Mouse (Mus musculus) kidney, adult 9 months (tissue): Measurements from ENCODE around the gene Phf21a.
A peak's percentile ranks its signal among the peaks of the same experiment; 100 is the strongest.

Experiments used
- DNase-seq: peaks from one replicate; pipeline ENCODE4 v3.0.0; 2022

Gene Phf21a

DNA sequence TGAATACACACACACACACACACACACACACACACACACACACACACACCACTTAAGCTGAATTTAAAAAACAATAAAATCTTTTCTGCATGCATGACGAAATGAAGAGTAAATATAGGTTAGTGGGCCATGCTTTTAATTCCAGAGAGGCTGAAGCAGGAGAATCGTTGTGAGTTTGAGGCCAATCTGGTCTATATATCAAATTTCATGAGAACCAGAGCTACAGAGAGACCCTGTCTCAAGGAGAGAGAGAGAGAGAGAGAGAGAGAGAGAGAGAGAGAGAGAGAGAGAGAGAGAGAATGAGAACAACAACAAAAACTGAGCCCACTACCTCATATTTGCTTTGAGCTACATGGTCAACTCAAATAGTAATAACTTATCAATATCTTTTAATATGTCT lies at the start of gene Phf21a:
TSS of gene Phf21a (plus strand) at position 301 of the 400 bp plus-strand sequence.
- no peak for DNase-seq

DNA sequence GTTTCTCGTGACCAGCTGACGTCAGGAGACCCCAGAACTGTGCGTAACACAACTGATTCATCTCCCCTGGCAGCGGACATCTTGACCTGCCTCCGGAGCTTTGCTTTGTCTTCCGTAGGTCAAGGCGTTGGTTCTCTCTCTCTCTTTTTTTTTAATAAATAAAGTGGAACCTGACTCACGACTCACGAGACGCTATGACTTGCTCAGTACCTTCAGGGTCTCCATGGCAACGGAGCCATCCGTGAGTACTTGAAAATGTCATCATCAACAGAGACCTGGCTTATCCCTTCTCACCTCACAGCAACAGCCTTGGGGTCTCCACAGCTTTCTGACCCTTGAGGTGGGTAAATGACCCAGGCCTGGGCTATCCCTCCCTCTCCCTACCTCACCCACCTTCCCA lies 49.6 kb upstream of the Phf21a start:
- no peak for DNase-seq

DNA sequence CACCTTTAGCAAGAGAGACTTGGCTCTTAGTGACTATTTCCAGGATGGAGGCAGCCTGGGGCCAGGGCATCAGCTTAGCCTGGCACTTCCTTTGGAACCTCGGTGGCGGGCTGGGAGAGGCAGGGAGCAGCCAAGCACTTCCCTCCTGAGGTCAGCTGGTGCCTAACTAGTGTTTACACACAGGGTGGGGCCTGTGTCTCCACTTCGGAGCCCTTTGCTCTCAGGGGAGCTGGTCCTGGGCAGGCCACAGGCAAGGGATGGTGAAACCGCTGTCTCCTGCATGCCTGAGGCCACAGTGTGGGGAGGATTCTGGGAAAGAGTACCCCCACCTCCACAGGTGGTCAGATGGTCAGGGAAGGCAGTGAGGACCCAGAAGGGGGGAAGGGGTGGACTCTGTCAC lies 45.3 kb upstream of the Phf21a start:
- DNase-seq = no peak

DNA sequence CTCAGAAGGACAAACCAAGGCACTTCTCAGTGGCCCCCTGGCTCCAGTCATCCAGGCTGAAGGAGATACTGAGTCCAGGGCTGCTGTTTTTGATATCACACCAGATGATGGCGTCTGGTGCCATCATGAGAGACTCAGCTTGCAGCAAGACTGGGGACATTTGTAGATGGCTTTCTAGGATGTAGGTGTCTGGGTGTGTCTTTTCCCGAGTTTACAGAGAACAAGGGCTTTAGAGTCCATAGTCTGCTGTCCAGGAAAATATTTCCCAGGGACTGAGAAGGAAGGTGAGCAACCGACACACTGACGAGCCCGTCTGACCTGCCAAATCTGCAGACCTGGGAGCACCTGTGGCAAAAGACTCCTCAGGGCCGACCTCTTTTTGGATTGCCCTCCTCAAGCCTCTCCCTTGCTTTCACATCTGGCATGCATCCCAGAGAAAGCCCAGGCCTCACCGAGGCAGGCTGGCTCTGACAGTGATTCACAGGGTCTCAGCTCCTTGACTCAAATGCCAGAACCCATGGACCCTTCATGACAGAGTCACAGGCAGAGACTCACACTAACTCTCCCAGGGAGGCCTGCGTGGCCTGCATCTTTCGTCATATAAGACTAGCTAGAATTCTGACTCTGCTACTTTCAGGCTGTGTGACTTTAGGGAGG lies 44.8 kb upstream of the Phf21a start:
- no peak for DNase-seq

DNA sequence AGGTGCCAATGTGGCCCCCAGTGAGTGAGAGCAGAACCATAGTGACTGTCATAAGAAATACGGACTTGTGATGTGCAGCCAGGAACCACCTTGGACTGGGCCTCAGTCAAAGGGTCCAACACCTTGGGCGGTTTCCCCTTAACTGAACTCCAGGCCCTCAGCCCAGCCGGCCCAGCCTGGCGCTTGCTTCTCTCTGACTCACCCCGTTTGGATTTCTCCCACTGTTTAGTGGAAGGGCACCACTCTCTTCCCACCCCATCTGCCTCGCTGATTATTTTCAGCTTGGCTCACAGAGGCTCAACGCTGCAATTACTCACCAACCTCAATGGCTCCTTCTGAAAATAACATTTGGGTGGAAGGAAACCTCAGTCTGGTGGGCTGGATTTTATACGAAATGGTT lies 40.7 kb upstream of the Phf21a start:
- no peak for DNase-seq

DNA sequence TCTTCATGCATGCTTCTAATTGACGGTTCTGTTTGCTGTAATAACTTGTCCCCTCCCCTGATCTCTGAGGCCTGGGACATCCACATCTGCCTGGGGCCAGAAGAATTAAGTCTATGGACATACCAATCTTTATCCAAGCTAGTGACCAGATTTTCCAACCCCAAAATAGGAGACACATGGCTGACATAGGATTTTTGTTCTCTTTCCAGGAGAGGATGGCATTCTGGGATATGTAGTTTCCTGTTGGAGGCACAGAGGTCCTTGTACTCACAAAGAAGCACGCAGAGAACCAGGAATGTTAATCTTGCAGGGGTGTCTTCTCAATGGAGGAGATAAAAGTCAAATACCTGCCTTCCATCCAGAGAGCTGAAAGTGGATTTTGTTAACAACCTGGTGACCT lies 40.2 kb upstream of the Phf21a start:
- DNase-seq = no peak

DNA sequence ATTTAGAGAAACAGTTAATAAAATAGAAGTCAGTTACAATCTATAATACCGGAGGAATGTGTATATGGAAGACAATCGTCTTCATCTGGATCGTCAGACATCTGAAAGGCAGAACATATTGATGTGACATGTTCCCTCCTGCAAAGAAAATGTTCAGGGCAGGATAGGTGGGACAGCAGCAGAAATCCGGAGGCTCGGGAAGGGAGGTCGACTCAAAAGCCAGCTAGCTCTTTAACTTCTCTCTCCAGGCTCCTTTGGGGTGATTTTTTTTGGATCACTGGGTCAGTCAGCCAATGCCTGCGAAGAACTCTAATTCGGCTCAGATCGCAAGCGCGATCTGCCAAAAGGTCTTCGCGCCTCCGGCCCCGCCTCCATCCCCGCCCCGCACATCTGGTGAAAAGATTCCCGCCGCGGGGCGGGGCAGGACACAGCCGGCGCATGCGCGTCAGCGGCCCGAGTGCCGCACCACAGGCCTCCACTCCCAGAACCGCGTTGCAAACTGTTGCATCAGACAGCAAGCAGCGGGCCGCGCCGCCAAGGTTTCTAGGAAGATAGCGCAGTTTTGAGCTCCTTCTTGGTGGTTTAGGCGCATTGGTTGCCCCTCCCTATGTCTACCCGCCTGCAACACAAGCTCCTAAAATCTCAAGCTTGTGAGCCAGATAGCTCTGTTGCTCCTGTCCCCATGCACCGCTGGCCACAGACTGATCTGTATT lies 37.7 kb upstream of the Phf21a start:
- peak; percentile 89 for DNase-seq

DNA sequence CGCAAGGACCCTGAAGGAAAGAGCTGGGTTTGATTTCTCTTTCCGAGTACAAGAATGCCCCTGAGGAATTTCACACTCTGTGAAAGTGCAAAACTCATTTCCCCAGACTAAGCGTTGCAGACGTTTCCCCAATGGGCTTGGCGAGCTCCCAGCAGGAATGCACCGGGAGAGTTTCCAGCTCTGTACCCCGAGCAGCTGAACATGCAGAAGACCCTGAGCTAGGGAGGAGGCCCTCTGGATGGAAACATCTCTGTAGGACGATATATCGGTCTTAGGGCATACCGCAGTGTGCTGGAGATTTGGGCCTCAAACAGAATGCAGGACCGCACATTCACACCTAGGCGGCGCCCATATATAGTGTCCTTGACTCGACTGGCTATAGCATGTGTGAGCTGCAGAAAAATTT lies 37.1 kb upstream of the Phf21a start:
- peak; percentile 57 for DNase-seq

DNA sequence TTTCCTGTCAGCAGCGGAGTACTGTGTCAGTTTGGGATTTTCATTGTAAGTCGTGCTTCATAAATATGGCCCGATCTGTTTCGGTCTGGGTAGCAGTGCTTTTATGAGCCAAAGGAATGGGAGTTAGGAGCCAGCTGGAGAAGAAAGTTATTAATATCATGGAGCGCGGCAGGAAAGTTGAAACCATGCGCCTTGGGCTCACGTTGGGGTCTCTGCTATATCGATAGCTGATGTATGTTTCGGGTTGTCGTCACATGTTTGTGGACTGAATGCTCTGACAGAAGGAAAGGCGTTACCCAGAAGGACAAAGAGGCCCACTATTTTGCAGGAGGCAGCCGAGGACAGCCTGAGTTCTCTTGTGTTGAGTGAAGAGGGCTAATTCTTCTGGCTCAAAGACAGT lies 36.2 kb upstream of the Phf21a start:
- DNase-seq = no peak

DNA sequence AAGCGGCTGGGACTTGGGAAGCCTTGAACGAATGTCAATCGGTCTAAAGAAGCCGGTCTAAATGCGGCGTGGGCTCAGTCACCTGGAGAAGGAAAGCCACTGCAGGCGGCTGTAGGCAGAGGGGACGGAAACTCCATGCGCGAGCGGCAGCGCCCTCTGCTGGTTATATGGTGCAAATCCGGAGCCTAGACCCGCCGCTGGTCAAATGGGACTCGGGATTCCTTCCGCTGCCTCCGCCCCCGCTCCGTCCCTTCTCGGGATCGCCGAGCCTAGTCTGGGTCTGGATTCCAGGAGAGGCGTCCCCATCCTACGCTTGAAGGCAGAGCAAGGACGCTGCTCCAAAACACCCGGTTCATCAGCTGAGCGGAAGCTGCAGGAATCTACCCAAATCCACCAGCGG lies 34.4 kb upstream of the Phf21a start:
- DNase-seq = peak; percentile 91

DNA sequence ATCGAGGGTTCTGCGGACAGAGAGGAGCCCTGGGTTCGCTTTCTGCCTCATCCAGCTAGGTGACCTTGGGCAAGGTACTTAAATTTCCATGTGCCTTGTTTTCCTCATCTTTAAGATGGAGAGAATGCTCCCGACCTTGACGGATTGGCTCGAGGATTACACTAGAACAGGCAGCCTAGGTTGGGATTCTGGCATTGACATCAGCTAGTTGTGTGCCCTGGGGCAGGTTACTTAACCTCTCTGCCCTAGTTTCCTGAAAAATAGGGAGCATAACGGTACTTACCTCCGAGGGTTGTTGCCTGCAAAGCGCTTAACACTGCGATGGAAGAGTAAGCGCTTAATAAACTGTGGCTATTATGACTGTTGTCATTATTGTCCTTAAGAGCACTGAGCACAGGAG lies 34.0 kb upstream of the Phf21a start:
- DNase-seq = no peak

DNA sequence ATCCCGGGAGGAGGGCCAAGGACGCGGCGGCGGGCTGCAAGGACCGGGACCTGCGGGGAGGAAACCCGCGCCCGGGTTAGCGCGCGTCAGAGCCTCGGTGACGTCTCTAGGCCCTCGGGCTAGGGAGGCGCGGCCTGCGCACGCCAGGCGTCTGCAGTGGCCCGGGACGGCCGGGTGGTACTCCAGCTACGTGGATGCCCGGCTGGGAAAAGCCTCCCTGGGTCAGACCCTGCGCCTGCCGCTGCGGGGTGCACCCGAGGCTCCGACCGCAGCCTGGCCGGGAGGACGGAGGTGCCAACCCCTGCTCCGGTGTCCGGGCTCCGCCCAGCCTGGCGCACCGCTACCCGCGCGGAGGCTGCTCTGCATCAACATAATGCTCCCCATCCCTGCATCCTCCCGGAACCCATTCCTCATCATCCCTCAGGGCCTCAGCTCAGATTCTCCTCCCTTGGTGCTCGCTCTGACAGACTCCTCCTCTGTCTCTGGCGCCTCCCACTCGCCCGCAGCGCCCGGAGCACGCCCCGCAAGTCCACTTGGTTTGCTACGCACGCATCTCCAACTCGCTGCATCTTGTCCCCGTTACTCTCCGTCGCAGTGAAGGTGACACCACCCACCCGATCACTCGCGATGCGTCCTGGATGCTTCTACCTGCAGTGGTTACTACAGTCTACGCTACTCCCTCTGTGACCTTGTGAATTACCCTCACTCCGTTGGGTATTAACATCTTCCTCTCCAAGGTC lies 33.3 kb upstream of the Phf21a start:
- peak; percentile 47 for DNase-seq

DNA sequence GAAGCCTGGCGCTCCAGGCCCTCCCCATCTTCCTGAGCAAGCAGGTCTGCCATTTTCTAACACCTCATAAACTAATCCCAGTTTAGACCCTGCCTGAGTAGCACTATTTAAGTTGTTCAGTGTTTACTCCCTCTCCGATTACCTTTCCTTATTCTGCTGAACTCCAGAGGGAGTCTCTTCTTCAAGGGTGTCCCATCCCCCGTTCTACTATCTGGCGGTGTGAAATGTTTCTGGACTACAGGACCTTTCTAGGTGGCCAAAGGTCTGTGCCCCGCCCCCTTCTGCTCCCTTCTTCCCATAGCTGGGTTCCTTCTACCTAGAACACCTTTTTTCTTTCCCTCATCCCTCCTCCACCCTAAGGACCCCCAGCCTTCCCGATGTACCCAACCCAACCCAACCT lies 32.6 kb upstream of the Phf21a start:
- DNase-seq = peak; percentile 74

DNA sequence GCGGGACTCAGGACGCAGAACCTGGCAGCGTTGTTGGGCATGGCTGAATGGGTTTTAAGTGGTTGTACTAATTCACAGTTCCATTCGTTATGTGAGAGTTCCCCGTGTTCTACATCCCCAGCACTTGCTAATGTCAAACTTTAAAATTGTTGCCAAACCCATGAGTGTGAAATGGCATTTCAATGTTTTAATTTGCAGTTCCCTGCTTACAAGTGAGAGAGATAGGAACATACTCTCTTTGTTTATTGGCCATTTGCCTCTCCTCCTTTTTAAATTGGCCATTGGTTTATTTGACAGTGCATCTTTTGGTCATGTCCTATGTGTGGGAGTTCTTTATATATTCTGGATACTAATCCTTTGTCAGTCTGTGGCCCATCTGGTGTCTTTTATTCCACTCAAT lies 31.6 kb upstream of the Phf21a start:
- DNase-seq = no peak

DNA sequence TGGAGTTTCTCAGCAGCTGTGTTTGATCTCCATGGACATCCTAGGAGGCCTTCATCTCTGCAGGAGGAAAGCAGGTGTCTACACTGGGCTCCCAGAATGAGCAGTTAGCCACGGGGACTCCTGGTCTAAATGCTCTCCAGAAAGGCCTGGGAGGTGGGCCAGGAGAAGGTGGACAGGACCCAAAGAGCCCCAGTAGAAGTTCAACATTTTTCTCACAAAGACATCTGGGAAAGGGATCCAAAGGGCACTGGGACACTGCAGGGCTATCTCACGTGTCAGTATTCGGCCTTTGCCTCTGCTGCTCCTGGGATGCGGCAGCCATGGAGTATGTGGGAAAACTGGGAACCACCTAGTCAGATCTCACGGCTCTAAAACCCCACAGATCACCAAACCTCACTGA lies 29.8 kb upstream of the Phf21a start:
- peak; percentile 71 for DNase-seq

DNA sequence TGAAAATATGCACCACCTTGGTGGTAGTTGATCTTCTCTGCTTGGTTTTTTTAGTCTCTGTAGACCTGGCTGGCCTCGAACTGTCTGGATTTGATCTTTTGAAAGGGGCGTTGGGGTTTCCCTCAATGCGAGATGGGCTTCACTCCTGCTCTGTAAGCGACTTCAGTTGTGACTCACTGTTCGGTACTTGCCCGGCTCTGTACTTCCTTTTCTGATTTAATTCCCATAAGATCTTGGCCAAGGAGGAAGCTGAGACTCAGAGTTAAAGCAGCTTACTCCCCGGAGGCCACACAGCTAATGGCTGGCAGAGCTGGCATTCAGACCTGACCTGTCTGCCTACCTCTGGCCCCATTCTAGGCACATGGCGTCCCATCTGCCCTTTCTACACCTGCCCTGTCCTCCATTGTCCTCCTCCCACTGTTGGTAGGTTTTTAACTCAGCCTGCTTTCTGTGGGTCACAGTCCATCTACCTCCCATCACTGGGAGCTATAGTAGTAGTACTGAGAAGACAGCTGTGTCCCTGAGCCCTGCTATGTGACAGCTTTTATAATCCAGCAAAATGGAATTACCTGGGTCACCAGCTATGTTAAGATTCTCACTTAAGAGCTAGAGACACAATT lies 27.5 kb upstream of the Phf21a start:
- peak; percentile 49 for DNase-seq

DNA sequence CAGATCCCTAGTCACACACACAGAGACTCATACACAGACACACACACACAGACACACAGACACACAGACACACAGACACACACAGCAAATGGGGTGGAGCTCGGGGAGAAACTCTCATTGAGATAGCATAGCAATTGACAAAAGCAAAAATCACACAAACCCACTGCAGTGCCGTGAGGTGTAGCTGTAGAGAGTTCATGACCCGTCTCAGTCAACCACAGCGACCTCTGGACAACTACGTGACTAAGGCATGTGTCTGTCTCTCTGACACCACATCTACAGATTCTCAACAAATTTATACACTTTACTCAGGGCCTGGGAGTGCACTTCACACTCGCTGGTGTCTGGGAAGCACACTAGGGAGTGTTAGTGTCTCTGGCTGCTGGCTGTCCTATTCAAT lies 27.0 kb upstream of the Phf21a start:
- no peak for DNase-seq

DNA sequence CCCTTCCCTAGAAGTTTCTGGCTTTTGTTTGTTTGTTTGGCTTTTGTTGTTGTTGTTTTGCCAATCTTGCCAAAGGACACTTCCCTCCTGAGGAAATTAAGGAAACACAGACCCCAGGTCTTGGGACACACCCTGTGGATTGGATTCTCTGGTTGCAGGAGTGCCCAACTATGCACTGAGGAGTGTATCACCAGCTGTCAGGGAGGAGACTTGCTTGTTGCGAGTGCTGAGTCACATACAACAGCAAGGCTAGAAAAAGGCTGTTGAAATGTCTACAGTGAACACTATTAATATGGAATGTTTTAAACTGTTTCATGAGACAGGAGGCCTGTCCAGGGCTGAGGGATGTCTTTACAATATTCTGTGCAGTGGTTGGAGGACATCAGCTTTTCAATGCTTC lies 26.0 kb upstream of the Phf21a start:
- DNase-seq = no peak

DNA sequence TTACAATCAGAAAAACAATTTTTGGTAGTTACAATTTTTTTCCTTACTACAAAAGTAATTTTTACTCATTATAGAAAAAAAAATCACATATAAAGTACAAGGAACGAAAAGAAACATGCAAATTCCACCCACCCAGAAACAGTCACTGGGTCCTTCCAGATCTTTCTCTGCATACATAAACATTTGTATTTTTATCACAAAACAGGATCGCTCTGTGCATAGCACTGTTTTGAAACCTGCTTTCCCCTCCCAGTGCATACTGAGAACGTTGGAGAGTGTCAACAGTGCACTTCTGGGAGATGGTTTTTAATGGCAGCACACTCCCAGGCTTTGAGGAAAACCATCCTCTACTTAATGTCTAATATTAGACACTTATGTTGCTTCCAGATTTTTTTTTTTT lies 25.3 kb upstream of the Phf21a start:
- DNase-seq = no peak

DNA sequence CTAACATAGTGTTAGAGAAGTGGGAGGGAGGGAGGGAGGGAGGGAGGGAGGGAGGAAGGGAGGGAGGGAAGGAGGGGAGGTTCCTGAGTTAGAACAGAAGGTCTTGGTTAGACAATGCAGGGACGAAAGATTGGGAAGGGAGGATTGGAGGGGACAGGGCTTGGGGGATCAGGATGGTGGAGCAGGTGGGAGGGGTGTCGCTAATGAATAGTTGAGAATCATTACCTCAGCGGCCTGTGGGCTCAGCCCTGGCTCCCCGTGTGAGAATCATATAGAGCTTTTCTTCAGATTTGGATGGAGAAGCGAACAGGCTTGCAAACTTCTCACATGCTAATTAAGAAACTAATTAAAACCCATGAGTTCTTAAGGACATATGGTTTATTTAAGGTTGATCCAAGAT lies 23.3 kb upstream of the Phf21a start:
- no peak for DNase-seq

DNA sequence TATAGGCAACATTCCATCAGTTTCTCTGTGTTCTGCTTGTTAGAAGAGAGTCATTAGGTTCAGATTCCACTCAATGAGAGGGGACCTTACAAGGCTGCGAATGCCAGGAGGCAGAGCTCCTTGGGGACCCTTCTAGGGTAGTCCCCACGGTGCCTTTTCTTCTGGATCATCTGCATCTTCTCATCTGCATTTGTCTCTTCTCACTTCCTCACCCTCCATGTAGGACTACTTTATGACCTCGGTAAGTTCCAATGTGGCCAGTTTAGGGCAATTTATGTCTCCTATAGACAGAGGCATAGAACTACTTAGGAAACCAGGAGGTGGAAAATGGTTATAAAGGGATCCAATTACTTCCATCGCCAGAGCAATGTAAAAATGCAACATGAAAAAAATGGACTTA lies 21.8 kb upstream of the Phf21a start:
- DNase-seq = no peak

DNA sequence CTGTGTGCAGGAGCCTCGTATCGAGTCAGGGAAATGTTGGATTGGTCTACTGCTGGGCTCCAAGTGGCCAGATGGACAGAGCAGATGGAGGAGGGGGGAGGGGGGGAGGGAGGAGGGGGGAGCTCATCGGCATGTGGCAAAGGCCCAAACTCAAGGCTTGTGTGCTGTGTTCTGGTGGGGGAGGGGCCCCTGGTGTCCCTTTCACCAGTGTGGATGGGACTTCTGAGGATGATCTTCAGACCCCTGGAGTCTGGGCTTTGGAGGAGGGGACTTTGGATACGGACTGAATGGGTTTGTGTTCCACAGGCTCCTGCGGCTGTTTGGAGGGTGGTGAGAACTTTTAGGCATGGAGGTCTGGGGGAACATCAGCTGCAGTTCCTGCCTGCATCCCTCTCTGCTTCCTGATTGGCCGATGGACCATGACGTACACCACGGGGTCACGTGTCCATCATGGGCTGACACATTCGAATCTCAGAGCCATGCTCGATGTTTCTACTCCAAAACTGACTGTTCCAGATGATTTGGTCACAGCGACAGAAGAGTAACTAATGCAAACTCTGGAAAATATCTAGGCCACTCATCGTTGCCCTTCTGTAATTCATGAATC lies 16.7 kb upstream of the Phf21a start:
- no peak for DNase-seq

DNA sequence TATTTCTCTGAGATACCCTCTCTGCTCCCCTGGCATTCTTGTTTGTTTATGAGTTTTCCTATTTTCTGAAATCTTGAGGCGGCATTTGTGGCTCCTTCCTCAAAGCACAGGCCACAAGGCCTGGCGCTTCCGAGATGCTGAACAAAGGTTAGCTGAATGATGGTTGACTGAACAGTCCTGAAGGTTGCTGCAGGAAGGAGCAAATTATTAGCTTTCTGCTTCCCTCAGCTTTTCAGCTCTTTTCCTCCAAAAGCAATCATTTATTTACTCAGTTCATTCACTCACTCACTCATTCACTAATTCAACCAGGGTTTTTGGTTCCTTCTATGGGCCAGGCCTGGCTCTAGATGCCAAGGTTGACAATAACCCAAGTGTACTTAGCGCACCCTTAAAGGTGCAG lies 10.7 kb upstream of the Phf21a start:
- peak; percentile 79 for DNase-seq
